Mouse (Mus musculus): ENCODE data around the gene Gtdc1.

GRCm38 (mm10) chr2:44930951-44931350 is 3.5 kb upstream of the Gtdc1 start:
- no peak for TF ChIP-seq CTCF (IDR thresholded peaks at IDR 0.05; ENCODE audit: low read depth)
- TF ChIP-seq EP300 (IDR thresholded peaks at IDR 0.05; ENCODE audit: low read depth) = no peak
